Mouse (Mus musculus) regulatory T cell (primary cell): ENCODE data around the gene Ceacam1.

Experiments
- in situ Hi-C: fragments of 300-600 bp; cut with MboI, MseI; formaldehyde crosslinking; loops from one replicate; pipeline ENCODE4 v1.15.1; 2025; ENCODE audit warnings: high pct_unique_total_duplicates

Ceacam1 gene

DNA sequence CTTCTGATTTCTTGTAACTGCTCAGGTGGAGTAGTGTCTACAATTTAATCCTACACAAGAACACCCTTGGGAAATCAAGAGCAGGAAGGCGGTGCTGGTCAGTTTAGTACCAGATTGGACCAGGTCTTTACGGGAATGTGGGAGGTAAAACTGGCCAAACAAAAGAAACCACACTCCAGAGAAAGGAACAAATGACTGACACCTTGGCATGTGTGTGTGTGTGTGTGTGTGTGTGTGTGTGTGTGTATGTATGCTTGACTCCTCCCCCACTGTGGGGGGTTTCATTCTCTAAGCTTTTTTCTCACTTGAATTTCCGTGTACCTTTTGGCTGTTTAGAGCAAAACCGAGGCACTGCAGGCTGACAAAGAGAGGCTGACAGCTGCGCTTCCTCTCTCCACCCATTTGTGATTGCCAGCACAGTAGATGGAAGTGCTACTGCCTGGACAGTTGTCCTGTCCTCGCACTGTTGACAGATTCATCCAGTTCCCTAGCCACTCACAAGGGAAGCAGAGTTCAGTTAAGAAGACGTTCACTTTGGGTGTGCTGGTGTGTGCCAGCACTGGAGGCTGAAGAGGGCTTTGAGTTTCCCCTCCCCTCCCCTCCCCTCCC lies 64.5 kb downstream of the Ceacam1 start, which contains the start of gene Cxcl17:
Gene Cxcl17, minus strand, starts transcription at position 54 of the 609 bp plus-strand sequence.
- in situ Hi-C loops, result no loop called here

GRCm38 (mm10) chr7:25411861-25412260 lies 65.5 kb downstream of the Ceacam1 start:
- in situ Hi-C loops, result no loop called here
